Mouse (Mus musculus): ENCODE measurements around the gene Nudt16l1.

Gene Nudt16l1

GRCm38 (mm10) chr16:4915931-4916330, 22.6 kb upstream of the Nudt16l1 start:
- DNase-seq, result no peak

GRCm38 (mm10) chr16:4916608-4917007, 22.0 kb upstream of the Nudt16l1 start:
- DNase-seq, result no peak

- no peak for DNase-seq
Measured at GRCm38 (mm10) chr16:4920556-4920955, 18.0 kb upstream of the Nudt16l1 start.

GRCm38 (mm10) chr16:4922481-4922880, 16.1 kb upstream of the Nudt16l1 start:
- DNase-seq, result no peak

GRCm38 (mm10) chr16:4923996-4924395, 14.6 kb upstream of the Nudt16l1 start:
- DNase-seq, result no peak

- DNase-seq, result no peak
Measured at GRCm38 (mm10) chr16:4927967-4928366, 10.6 kb upstream of the Nudt16l1 start.

- DNase-seq, result no peak
Measured at GRCm38 (mm10) chr16:4928474-4928873, 10.1 kb upstream of the Nudt16l1 start.

- no peak for DNase-seq
Measured at GRCm38 (mm10) chr16:4932429-4932828, 6.1 kb upstream of the Nudt16l1 start.

GRCm38 (mm10) chr16:4935430-4935829, 3.1 kb upstream of the Nudt16l1 start:
- DNase-seq, result no peak

- DNase-seq, result no peak
Measured at GRCm38 (mm10) chr16:4935931-4936703, 2.4 kb upstream of the Nudt16l1 start.

GRCm38 (mm10) chr16:4937351-4938190, 990 bp upstream of the Nudt16l1 start:
- no peak for DNase-seq

- peak; percentile 98 for DNase-seq
Measured at GRCm38 (mm10) chr16:4938989-4939388, 428 bp downstream of the Nudt16l1 start.

GRCm38 (mm10) chr16:4939412-4939811, 851 bp downstream of the Nudt16l1 start:
- peak; percentile 25 to 42 for DNase-seq

- DNase-seq, result no peak
Measured at GRCm38 (mm10) chr16:4940311-4940850, 1.8 kb downstream of the Nudt16l1 start.

- DNase-seq, result no peak
Measured at GRCm38 (mm10) chr16:4941016-4941415, 2.5 kb downstream of the Nudt16l1 start.

GRCm38 (mm10) chr16:4942868-4943267, 4.3 kb downstream of the Nudt16l1 start:
- no peak for DNase-seq

GRCm38 (mm10) chr16:4943431-4943830, 4.9 kb downstream of the Nudt16l1 start:
- DNase-seq, result no peak

GRCm38 (mm10) chr16:4945415-4945814, 6.9 kb downstream of the Nudt16l1 start:
- no peak for DNase-seq

GRCm38 (mm10) chr16:4946155-4946554, 7.6 kb downstream of the Nudt16l1 start:
- DNase-seq, result no peak

- no peak for DNase-seq
Measured at GRCm38 (mm10) chr16:4947378-4947777, 8.8 kb downstream of the Nudt16l1 start.

- no peak for DNase-seq
Measured at GRCm38 (mm10) chr16:4956609-4957008, 18.0 kb downstream of the Nudt16l1 start.

GRCm38 (mm10) chr16:4957446-4957845, 18.9 kb downstream of the Nudt16l1 start:
- DNase-seq, result no peak

GRCm38 (mm10) chr16:4960260-4960659, 21.7 kb downstream of the Nudt16l1 start:
- DNase-seq, result no peak

- DNase-seq, result no peak
Measured at GRCm38 (mm10) chr16:4963346-4963745, 24.8 kb downstream of the Nudt16l1 start.
